Mouse (Mus musculus) myocyte (in vitro differentiated cells): Measurements from ENCODE around the gene Huwe1.

Source experiments
- CEBPB ChIP-seq: IDR thresholded peaks from 2 replicates; pipeline ENCODE4 v1.6.1; 2011; ENCODE audit warnings: mild to moderate bottlenecking, moderate library complexity; ENCODE audit not compliant: poor library complexity, insufficient read depth, severe bottlenecking
- E2F4 ChIP-seq: IDR thresholded peaks from one replicate; pipeline ENCODE4 v1.6.1; 2011; ENCODE audit warnings: mild to moderate bottlenecking, control low read depth, moderate library complexity; ENCODE audit not compliant: insufficient read depth
- MAX ChIP-seq: IDR thresholded peaks from one replicate; pipeline ENCODE4 v1.6.1; 2011; ENCODE audit warnings: low read depth, mild to moderate bottlenecking, control low read depth
- MYOD1 ChIP-seq, 3 experiments: IDR thresholded peaks; one replicate each; pipeline ENCODE4 v1.6.1; 2011; ENCODE audit warnings: control low read depth in 2 of 3, low read depth in 2 of 3, mild to moderate bottlenecking in 2 of 3, moderate library complexity in 1 of 3; ENCODE audit not compliant: insufficient read length in 2 of 3, control insufficient read depth in 1 of 3
- MYOG ChIP-seq, 3 experiments: IDR thresholded peaks; one replicate each; pipeline ENCODE4 v1.6.1; 2011; ENCODE audit warnings: control low read depth in 2 of 3, low read depth in 2 of 3, mild to moderate bottlenecking in 2 of 3; ENCODE audit not compliant: insufficient read length in 2 of 3, control insufficient read depth in 1 of 3, insufficient read depth in 1 of 3
- POLR2A ChIP-seq: IDR thresholded peaks from one replicate; pipeline ENCODE4 v1.6.1; 2011; ENCODE audit warnings: low read depth, mild to moderate bottlenecking, control low read depth, moderate library complexity; ENCODE audit not compliant: insufficient read length
- POLR2AphosphoS2 ChIP-seq: IDR thresholded peaks from one replicate; pipeline ENCODE4 v1.6.1; 2011; ENCODE audit warnings: low read depth, control low read depth; ENCODE audit not compliant: insufficient read length
- REST ChIP-seq: IDR thresholded peaks from one replicate; pipeline ENCODE4 v1.6.1; 2011; ENCODE audit warnings: mild to moderate bottlenecking, control low read depth, moderate library complexity; ENCODE audit not compliant: insufficient read depth, insufficient read length
- SRF ChIP-seq: IDR thresholded peaks from one replicate; pipeline ENCODE4 v1.6.1; 2011; ENCODE audit warnings: low read depth; ENCODE audit not compliant: control insufficient read depth, insufficient read length
- TCF12 ChIP-seq: IDR thresholded peaks from one replicate; pipeline ENCODE4 v1.6.1; 2011; ENCODE audit warnings: mild to moderate bottlenecking, control low read depth; ENCODE audit not compliant: poor library complexity, insufficient read depth, severe bottlenecking
- USF1 ChIP-seq: IDR thresholded peaks from one replicate; pipeline ENCODE4 v1.6.1; 2011; ENCODE audit warnings: low read depth, mild to moderate bottlenecking, control low read depth, moderate library complexity

DNA sequence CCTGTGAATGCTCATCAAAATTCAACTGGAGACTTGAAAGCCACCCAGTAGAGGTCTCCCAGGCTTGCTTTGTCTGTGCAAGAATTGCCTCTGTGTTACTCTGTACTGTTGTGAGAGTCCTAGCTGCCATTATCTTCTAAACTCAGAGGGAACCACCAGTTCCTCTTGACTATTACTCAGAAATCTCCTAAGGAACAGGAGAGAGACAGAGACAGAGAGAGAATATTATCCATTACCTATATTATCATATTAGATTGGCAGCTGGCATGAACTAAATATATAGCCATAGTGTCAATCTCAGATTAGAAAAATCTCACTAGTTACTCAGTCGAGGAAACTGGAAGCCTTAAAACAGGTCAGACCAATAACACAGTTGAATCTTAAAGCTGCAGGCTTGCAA is 149.6 kb downstream of the Huwe1 start:
- TF ChIP-seq POLR2A (no peak), E2F4 (no peak), TCF12 (no peak), USF1 (no peak), MYOG (IDR thresholded peaks at IDR 0.05; ENCODE audit: control insufficient read depth in 1 of 3, insufficient read depth in 1 of 3, insufficient read length in 2 of 3, low read depth in 2 of 3) (no peak), MAX (no peak), MYOD1 (IDR thresholded peaks at IDR 0.05; ENCODE audit: control insufficient read depth in 1 of 3, insufficient read length in 2 of 3, low read depth in 2 of 3) (no peak), POLR2AphosphoS2 (no peak), REST (no peak), CEBPB (no peak), SRF (no peak)
